Mouse (Mus musculus) regulatory T cell (primary cell): ENCODE results near the gene Fam172a.

ENCODE experiments used
- in situ Hi-C: fragments of 300-600 bp; cut with MboI, MseI; formaldehyde crosslinking; loops from one replicate; pipeline ENCODE4 v1.15.1; 2025; ENCODE audit warnings: high pct_unique_total_duplicates

Fam172a gene

DNA sequence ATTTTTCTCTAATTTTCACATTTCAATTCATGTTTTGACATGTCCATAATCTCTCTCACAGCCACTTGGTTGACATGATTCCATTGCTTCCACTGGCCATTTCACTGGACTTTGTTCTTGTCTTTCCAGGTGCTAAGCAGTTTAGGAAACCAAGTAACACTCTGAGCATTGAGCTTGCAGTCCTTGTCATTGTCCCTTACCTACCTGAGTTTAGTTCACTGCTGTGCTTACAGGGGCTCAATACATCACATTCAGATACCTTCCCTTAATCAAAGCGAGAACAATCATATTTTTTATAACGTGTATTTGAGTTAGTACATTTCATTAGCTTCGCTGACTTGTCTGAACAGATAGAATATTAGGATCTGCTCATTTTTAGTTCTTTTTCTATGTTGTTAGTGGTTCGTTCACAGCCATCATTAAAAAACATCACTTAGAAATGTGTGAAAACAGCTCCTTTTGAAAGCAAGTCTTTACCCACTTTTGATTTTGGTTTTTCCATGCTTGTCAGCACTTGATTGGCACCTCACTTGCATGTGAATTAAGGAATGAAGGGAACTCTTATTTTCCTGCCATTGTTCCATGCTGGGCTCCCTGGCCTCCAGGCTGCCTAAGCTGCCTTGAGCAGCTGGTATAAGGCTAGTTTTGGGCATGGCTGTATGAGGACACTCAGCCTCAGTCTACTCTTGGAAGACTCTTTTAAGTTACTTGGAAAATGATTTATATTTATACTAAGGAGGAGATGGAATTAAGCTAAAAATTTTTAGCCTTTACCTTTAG is 257.9 kb downstream of the Fam172a start:
- in situ Hi-C loops, result no loop called here

DNA sequence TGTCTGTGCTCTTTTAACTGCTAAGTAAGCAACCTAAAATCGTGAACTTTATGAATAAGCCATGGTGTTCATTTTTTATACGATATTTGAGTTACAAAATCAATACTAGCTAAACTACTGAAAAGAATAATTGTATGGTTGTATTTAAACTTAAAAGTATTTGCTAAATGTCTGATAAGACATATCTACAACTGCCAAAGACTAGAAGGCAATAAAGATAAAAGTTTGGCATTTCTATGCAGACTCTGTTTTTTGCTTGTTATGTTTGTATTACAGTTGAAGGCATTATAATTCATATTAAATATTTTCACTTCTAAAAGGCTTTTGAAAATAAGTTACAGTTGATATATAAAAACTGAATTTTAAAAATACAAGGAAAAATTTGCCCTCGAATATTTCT is 274.4 kb downstream of the Fam172a start:
- in situ Hi-C loops, result loop anchor here (10.0 kb wide), 1 partner anchor 921 kb away; no protein-coding TSS in a partner anchor

DNA sequence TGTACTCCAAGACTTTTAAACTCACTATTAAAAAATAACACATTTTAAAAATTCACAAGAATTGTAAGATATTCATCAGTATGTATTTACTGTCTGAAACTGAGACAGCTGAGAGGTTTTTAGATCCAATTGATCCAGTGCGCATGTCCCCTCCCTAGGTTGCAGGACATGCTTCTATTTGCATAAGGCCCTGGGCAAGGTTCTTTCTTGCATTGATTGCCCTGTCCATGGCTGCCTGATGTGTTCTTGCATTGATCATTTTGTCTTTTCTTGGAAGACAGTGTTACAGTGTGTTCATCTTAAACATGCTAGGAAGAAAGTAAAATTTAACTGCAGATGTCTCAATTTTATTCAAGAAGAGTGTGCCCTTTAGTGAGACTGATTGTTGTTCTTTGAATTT is 275.3 kb downstream of the Fam172a start:
- in situ Hi-C loops, result loop anchor here (10.0 kb wide), 1 partner anchor 922 kb away; no protein-coding TSS in a partner anchor

DNA sequence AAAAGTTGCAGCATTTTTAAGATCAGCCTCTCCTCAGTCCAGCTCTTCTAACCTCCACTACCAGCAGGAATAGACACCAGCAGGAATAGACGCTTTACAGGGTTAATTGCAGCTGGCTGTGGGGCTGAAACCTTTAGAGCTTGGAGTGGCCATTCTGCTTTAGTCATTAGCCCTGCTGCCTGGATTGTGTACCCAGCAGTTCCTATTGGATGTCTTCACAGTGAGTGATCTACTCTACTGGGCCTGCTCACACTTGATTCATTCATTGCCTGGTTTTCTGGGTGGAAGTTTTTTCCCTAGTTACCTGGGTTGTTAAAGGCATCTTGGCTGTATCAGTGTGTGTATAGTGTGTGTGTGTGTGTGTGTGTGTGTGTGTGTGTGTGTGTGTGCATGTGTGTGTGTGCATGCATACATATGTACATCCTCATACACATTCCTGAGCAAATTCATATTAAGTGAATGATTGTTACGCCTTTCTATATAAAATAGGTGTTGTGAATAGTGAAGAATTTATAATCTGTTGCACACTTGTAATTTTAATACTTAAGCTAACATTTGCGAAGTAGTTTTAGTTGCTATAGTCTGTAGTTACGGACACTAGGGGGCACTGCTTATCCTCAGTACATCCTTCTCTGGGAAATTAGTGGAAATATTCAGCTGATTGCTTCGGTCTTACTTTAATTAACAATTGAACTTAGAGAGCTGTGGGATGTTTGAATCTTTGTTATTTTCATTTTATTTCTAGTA is 280.4 kb downstream of the Fam172a start:
- in situ Hi-C loops, result loop anchor here (5.0 kb wide), 1 partner anchor 220 kb away; no protein-coding TSS in a partner anchor

DNA sequence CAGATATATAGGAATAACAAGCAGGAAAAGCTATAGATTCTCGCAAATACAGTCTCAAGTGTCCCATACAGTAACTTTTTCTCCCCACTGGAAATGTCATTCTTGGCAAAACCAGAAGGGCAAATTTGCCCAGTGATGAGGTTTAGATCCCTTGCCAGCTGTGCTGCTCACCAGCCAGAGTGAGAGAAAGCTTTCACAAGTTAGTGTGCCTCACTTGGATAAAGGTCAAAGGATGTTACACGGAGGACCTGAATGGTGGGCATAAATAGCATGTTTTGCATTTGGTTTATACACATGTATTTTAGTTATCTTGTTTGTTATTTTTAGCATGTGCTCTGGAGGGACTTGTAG is 281.0 kb downstream of the Fam172a start:
- in situ Hi-C loops, result loop anchor here (5.0 kb wide), 1 partner anchor 219 kb away; no protein-coding TSS in a partner anchor

DNA sequence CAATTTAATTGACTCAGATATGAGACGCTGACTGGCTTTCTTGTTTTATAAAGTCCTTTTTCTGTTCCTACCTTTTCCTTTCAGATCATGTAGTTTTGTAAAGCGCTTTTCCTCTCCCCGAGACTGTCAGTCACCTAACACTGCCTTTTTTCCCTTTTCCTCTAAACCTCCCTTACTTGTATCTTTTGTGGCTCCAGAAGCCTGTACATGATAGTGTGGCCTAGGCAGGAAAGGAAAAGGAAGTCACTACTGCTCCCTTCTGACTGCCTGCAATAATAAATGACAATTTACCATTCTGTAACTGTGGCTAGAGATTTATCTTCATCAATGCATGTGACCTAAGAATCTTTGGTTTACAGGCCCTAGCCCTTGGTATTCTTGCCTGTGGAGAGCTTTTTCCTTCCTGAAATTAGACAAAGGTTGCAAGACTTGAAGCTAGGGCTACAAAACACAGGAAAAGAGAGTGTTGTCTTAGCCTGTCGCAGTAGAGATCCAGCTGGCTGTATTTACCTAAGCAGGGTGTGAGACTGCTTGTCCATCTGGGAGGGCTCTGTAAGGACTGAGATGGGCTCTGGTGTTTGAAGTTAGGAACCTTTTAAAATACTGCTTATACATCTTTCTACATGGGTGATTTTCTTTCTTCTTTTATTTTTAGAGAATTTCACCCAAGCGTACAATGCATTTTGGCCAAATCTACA is 289.5 kb downstream of the Fam172a start:
- in situ Hi-C loops, result no loop called here

DNA sequence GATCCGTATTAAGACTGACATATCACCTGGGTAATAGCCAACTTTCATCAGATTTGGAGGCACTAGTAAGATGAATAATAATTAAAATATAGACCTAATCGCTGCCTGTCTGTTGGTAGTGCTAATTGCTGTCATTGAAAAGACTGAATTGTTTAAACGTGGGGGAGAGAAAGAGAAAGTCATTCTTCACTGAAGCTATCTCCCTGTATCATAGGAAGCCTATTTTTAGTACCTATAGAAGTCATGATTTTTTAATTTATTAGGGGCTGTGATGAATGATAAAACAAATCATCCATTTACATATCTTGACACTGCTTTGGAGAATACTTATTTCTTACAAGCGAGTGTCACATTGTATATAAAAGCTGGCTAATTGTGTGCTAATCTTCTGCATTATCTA is 302.8 kb downstream of the Fam172a start:
- in situ Hi-C loops, result no loop called here

DNA sequence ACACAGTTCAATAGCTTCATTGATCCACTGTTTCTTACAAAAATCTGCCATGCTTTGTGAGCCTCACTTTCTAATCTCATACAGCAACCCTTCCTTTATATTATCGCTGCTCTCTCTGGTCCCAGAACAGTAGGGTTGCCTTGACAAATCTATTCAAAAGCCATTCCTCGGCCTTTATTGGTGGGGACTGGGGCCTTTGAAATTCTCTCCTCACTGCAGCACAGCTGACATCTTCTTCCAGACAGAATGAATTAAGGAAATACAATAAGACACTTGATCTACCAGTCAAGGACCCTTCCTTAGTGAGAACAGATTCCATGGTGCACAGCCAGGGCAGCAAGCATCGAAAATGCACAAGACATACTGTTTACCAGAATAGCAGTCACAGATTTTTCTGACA is 303.5 kb downstream of the Fam172a start:
- in situ Hi-C loops, result no loop called here

DNA sequence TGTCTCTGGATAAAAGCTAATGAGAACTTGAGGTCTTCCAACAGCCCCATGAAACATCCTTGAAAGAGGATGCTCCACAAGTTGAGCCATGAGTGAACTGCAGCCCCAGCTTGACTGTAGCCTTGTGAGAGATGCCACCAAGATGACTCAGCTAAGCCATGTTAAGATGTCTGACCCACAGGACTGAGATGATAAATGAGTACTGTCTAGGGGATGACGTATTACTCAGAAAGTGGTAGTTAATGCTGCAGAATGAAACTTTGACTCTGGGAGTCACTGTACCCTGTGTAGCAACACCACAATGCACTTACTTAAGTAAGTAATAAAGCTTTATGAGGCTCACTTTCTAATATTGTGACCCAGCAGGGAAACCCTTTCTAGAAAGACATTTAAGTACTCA is 308.3 kb downstream of the Fam172a start:
- in situ Hi-C loops, result no loop called here

DNA sequence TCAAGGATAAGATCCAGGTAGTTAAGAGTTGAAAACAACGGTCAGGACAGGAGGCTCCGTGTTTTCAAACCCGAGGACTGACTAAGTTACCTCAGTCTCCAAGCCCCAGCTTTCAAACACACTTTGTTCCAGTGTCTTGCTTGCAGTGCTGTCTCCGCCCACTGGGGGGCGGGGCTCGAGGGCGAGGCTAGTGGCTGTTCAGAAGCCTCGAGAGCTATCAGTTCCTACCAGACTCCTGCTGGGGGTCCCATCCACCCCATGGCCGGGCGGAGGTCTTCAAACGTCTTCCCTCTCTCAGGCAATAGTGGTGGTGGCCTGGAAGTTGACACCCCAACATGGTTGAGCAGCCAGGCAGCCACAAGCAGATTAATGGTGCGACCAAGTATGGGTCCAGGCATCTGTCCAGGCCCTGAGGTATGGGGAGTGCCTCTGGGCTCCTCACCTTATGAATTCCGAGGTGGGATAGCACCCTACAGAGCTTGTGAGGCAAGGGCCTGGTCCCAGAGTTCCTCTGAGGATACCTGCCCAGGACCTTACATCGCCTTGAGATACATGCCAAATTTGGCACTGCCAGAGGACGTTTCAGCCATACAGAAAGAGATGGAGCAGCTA is 323.0 kb downstream of the Fam172a start, which contains the start of gene Pou5f2:
Gene Pou5f2, plus strand, starts transcription at position 220 of the 612 bp plus-strand sequence.
- in situ Hi-C loops, result no loop called here

DNA sequence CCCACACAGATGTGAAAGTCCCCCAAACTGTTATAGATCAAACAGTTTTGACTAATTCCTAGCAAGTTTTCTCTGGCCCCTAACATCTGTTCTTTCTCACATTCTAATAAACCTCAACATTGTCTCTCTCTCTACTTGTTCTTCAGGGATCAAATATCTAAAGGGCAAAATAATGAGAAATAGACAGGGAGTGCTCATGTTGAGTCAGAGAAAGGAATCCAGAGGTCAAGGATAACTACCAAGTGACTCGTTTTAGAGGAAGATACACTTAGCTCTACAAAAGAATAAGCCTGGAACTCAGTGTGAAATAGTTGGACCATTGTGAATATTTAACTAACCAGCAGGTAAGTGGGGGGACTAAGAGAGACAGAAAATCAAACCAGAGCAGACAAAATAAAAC is 331.0 kb downstream of the Fam172a start:
- in situ Hi-C loops, result no loop called here

DNA sequence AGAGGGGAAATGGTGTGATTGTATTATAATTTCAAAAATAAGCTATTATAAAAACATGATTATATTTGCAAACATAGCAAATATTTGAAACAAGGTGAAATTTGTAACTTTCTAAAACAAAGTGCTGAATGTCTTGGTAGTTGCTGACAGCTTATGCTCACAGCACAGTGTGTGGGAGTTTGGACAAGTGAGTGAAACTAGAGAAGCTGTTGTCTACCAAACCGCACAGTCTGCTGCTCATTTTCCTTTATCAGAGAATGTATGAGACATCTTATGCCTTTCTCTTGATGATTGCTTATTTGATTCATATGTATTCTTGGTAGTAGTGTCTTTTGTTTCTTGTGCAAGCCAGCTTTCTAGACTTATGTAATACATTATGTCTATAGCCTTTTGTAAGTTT is 335.4 kb downstream of the Fam172a start:
- in situ Hi-C loops, result no loop called here

DNA sequence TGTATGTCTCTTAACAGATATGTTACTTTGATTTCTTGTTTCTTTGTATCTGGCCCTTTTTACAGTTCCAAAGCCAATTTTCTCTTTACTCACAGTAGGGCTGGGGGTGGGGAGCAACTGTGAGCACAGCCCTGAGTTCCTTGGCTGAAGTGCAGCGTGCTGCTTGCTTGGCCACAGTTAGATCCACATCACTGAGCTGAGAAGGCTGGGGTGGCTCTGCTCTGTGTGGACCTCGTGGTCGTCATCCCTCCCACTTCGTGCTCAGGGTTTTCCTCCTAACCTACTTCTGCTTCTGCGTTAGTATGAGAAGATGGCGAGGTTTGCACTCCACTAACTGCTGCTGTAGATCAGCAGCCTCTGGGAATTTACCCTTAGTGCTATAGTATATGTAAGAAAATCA is 341.4 kb downstream of the Fam172a start:
- in situ Hi-C loops, result no loop called here

DNA sequence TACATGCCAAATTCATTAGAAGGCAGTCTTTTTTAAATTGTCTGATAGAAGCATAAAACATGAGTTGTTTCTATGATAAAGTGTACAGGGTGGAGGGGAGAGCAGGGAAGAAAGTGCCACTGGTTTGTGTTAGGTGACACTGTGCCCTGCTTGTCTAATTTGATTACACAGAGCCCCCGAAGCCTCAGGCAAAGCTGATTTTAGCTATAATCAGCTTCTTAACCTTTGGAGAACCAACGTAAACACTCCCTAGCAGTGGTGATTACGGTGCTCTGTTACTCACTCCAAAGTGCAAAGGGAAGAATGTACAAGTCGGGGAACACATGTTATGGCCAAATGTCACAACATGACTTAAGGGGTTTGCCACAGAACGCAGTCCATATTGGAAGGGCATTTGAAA is 343.3 kb downstream of the Fam172a start:
- in situ Hi-C loops, result no loop called here

DNA sequence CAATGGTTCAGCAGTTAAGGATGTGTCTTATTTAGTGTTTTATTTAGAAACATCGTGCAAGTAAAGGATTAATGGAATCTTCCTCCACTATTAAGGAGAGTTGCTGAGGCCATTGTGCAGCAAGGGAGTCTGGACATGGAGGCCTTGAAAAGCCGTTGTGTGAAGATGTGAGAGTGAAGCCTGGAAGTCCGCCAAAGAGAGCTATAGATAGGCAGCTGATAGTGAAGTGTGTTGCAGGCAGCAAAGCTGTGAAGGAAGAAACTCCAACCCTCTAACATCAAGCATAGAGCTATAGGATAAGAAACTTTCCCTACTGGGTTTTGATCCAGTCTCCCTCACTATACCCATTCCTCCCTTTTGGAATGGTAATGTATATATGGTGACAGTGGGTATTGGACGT is 385.9 kb downstream of the Fam172a start:
- in situ Hi-C loops, result no loop called here

DNA sequence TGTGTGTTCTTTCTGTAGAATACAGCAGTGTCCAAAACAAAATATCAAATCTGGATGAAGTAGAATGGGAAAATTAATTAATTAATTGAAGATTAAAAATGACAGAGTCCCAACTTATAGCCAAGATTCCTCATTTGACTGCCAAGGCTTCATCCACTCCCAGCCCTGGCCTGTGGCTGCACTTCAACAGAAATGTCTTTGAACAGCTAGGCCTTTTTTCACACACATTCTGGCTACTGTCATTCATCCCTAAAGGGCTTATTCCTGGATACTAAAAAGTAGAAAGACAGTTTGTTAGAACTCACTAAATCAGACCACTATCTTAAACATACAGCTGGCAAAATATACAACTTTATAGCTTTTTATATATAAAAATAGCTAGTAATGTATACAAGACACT is 388.9 kb downstream of the Fam172a start:
- in situ Hi-C loops, result no loop called here

DNA sequence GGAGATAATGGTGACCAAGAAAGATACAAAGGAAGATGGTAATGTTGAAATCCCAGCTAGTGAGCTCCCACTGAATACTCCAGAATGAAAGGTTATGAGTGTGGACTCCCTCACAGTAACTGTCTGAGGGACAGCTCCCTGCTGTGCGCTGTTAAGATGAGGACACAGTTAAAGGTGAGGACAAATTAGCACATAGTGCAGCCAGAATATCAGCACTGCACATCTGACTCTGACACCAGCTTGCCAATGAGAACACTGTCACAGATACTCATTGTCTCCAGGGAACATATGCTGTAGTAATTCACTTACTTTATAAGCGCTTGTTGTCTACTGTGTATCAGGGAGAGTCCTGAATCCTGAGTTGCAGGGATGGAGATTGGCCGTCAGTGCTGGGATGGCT is 390.1 kb downstream of the Fam172a start:
- in situ Hi-C loops, result no loop called here

DNA sequence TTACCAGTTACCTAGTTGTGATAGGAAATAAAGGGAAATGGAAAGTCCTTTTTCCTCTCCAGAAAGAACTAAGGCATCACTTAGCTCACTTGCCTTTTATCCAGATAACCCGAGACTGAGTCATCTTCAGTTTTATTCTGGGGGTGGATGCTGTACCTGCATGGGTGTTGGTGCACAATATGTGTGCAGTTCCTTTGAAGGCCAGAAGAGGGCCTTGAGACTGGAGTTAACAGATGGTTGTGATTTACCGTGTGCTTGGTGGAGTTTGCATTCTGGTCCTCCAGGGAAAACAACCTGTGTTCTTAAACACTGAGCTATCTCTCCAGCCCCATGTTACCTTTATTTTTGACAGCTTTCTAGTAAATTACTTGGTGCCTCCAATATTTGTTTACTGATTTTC is 392.5 kb downstream of the Fam172a start:
- in situ Hi-C loops, result no loop called here

DNA sequence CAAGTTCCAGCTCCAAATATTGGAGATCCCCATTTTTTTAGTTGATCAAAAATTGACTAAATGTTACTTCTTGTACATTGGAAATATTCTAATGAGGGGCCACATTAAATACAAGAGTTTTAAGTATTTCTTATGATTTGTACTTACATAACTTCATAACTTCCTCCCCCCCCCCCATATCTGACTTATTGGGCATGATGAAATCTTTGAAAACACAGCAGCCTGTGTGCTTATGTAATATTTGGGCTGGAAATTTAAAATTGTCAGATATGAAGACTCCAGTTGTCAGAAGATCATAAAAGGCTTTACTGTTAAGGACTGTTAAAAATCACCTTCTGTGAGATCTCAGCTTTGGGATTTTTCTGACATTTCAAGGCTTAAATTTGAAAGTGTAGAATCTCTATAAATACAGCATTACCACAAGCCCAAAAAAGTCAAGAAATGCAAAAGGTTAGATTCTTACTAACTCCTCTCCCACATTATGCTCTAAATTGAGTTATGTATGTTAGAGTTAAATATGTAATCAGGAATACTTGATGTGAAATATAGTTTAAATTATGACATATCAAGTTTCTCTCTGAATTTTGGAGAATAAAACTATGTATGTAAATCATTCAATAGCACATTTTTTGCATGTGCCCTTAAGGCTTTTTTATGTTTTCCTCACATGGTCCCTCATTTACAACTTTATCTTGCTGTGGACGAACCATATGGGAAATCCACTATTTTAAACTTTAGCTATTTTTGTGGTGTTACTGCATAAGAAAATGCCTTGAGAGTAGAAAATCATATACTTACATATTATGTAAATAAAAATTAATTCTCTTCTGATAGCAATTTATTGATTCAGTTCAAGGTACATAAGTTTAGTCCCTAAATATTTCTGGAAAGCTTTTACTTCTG is 393.5 kb downstream of the Fam172a start:
- in situ Hi-C loops, result no loop called here

DNA sequence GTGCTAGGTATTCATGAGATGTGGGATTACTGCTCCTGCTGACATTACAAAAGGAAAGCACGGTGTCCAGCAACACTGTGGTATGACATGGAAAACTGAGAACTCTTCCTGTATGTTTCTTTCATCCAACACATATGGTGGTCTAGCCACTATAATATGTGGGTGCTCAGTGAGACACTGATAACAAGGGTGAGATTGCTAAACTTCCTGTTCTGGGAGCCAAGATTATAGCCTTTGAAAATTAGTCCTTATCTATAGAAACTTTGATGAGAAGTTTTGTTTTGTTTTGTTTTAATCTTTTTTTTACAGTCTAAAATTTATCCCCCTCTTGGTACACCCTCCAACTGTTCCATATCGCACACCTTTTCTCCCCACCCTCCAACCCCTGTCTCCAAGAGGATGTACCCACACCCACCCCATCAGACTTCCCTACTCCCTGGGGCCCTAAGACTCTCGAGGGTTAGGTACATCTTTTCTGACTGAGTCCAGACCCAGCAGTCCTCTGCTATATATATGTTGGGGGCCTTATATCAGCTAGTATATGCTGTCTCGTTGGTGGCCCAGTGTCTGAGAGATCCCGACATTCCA is 397.1 kb downstream of the Fam172a start:
- in situ Hi-C loops, result no loop called here
